In the genomic region with DNA sequence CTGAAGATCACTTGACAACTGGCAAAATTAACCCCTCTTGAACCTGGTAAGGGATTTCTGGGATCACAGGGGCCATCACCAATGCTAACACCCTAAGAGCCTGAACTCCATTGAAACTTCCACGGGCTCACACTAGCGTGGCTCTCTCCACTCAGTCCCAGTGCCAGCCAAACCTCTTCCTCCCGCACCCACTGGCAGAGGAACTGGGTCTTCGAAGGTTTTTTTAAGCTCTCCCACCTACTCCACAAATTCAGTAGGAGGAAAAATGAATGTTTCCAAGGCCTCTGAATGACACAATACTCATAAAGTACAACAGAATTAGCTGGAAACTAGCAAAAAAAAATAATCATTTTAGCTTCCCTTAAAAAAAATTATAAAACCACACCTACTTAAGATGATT, we compare ENCODE assay signal across 28 mouse cellular contexts.
"Had no signal": no experiment of that assay in that cellular context is flagged by ENCODE, and none has a peak within 500 bp of the region (broad histone marks: within the 10 kb centered on the region; RNA-seq: fewer than 3 reads in every experiment).

No protein-coding gene starts in this region.

- H3K4me1 ChIP-seq: limb, embryonic 10.5 days; limb, embryonic 12.5 days; limb, embryonic 13.5 days; midbrain, embryonic 10.5 days; midbrain, embryonic 12.5 days had no signal

- ATAC-seq: liver, postnatal 0 days; lung, postnatal 0 days; midbrain, embryonic 13.5 days; midbrain, embryonic 15.5 days; midbrain, embryonic 16.5 days had no signal

- DNase-seq: liver; liver, embryonic 13.5 days; liver, postnatal 0 days; lung, adult 18-20 months; lung, adult 2 months; lung, embryonic 14.5 days; lung, postnatal 10 days; lung, postnatal 14 days; lung, postnatal 36 days; lung, postnatal 4 days; midbrain, embryonic 14.5 days had no signal

- H3K27ac ChIP-seq: limb, embryonic 10.5 days; limb, embryonic 12.5 days; limb, embryonic 13.5 days; limb, embryonic 15.5 days; liver, embryonic 12.5 days; liver, embryonic 13.5 days; liver, embryonic 14.5 days; liver, embryonic 15.5 days; lung, embryonic 15.5 days; macrophage; midbrain, embryonic 10.5 days; midbrain, embryonic 12.5 days; midbrain, embryonic 13.5 days; midbrain, embryonic 15.5 days had no signal

- H3K4me3 ChIP-seq: limb, embryonic 10.5 days; limb, embryonic 12.5 days; limb, embryonic 13.5 days; limb, embryonic 15.5 days; liver, embryonic 12.5 days; liver, embryonic 13.5 days; liver, embryonic 15.5 days; lung, embryonic 15.5 days; megakaryocyte, embryonic 14.5 days; midbrain, embryonic 10.5 days; midbrain, embryonic 12.5 days; midbrain, embryonic 13.5 days; midbrain, embryonic 15.5 days; myocyte had no signal
